Comparison of ENCODE assay signal across 8 mouse cellular contexts in the genomic region with DNA sequence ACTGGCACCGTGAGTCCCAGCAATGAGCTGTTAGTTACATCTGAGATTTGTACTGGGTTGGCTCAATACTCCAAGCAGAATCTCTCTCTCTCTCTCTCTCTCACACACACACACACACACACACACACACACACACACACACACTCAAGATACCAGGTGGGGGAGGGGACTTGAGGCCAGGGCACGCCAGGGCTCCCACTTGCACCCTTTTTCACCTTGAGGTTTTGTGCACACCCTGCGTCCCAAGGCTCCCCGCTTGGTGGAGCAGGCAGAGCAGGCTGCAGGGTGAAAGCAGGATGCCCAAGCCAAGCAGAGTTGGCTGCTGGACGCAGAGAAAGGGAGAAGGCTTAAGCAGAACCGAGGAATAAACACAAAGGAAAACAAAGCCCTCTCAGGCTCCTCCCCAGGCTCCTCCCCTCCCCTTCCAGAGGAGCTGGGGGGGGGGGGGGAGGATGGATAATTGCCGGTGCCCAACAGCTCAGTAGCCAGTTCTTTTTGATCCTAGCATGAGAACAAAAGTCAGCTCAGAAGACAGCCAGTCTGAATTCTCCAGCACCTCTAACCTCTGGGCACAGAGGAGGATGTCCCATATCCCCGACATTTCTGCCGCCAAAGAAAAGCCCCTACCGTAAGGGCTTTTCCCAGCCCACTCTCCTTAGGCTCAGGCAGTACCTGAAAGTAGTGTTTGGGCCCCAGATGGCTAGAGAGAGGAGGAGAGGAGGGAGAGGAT. TPM values are rescaled to one million over a fixed set of nuclear protein-coding genes. Genes with fewer than 3 reads are reported as not detected.
DNase-seq lines count a peak whose midpoint lies in the region; ATAC-seq and TF ChIP-seq lines count a peak whose summit lies in the region.

No protein-coding gene starts in this region.

- intact Hi-C loops in gastrocnemius, postnatal 14 days (cut with DNase I; ENCODE audit: low total_unique reads), result no loop called here

- no peaks in the 10 kb centered on the region for H3K9me3 ChIP-seq in heart, embryonic 15.5 days (replicated peaks)
- no peaks in the 10 kb centered on the region for H3K9me3 ChIP-seq in limb, embryonic 14.5 days (ENCODE audit: control insufficient read depth, low read length)

- H3K9ac ChIP-seq in heart, embryonic 15.5 days, result peak overlapping the region; percentile 40
- peak overlapping the region; percentile 60 for H3K9ac ChIP-seq in limb, embryonic 14.5 days (ENCODE audit: low read depth, low read length, severe bottlenecking)

- peak overlapping the region; percentile 55 for H3K4me2 ChIP-seq in heart, embryonic 15.5 days
- peak overlapping the region; percentile 51 for H3K4me2 ChIP-seq in limb, embryonic 14.5 days (replicated peaks; ENCODE audit: low read depth, low read length, severe bottlenecking)

- H3K4me3 ChIP-seq in heart, embryonic 15.5 days, result peak overlapping the region; percentile 33
- peak overlapping the region; percentile 28 for H3K4me3 ChIP-seq in limb, embryonic 14.5 days (replicated peaks; ENCODE audit: low read length)

- H3K27ac ChIP-seq in heart, embryonic 15.5 days, result peak overlapping the region; percentile 83
- H3K27ac ChIP-seq in limb, embryonic 14.5 days (replicated peaks; ENCODE audit: low read depth, low read length), result peak overlapping the region; percentile 82

- peak; percentile 22 for DNase-seq in gastrocnemius, postnatal 14 days
- DNase-seq in gastrocnemius, postnatal 4 days (ENCODE audit: low spot score in 2 of 2), result no peak
- DNase-seq in adrenal gland, postnatal 14 days, result peak; percentile 49
- DNase-seq in limb, embryonic 14.5 days (ENCODE audit: low spot score), result no peak
- peak; percentile 84 for DNase-seq in naive thymus-derived CD4-positive, alpha-beta T cell, adult 2 months (ENCODE audit: low read depth)
- no peak for DNase-seq in cerebellum, adult 8-10 months
- DNase-seq in right cerebral cortex, postnatal 25 days, result no peak

- no peak for TF ChIP-seq POLR2A in limb, embryonic 14.5 days (IDR thresholded peaks at IDR 0.05; ENCODE audit: borderline replicate concordance, extremely low read depth, insufficient read depth, insufficient read length)

- no peaks in the 10 kb centered on the region for H3K36me3 ChIP-seq in heart, embryonic 15.5 days
- peaks cover 3% of the 10 kb centered on the region; the same call in 1 of the 2 replicates for H3K36me3 ChIP-seq in limb, embryonic 14.5 days (ENCODE audit: control insufficient read depth, insufficient read depth, low read length)

- H3K4me1 ChIP-seq in heart, embryonic 15.5 days (replicated peaks), result peaks cover 61% of the 10 kb centered on the region
- peaks cover 22% of the 10 kb centered on the region for H3K4me1 ChIP-seq in limb, embryonic 14.5 days (ENCODE audit: control insufficient read depth, insufficient read depth, low read length)

- H3K27me3 ChIP-seq in heart, embryonic 15.5 days, result no peaks in the 10 kb centered on the region
- H3K27me3 ChIP-seq in limb, embryonic 14.5 days (ENCODE audit: control insufficient read depth, insufficient read depth, low read length), result no peaks in the 10 kb centered on the region

- WGBS in heart, embryonic 15.5 days, result 10% methylated on average over 10 of the region's 10 CpGs
- WGBS in limb, embryonic 14.5 days, result 2% methylated on average over 10 of the region's 10 CpGs

- 0 out of 2 replicates have a peak, but pooled peaks have one; percentile 50 for ATAC-seq in heart, embryonic 15.5 days (replicated peaks; ENCODE audit: insufficient number of reproducible peaks, insufficient read depth, low FRiP score, low read depth)
- peak; percentile 76 for ATAC-seq in limb, embryonic 14.5 days (ENCODE audit: low FRiP score, low read depth)

RNA-seq across cellular contexts. Expression of a gene that starts 9.5 kb away (rescaled TPM):
- total RNA-seq in gastrocnemius, postnatal 14 days (2021), result not detected
- under 1 TPM in 1 of 2 experiments, not detected in 1; 0.32 TPM for total RNA-seq in gastrocnemius, postnatal 4 days (2021)
- not detected in 2 replicates for total RNA-seq in adrenal gland, postnatal 14 days (2021)
- 0.08 and 0.24 TPM in 2 replicates for polyA plus RNA-seq in heart, embryonic 15.5 days (2015; fragmentation: Nextera tagmentation; extraction: Ambion mirVana)
- 0.05 and 0.08 TPM in 2 replicates for polyA plus RNA-seq in limb, embryonic 14.5 days (2012; rRNA removed)
- polyA plus RNA-seq in limb, embryonic 14.5 days (2014; fragmentation: Nextera tagmentation; extraction: Ambion mirVana), result 0.11 TPM in 2 replicates

RNA-seq across cellular contexts. Expression of a gene that starts 9.5 kb away (rescaled TPM):
- total RNA-seq in gastrocnemius, postnatal 14 days (2021), result 1 to 10 TPM; 1.1 to 1.6 TPM
- total RNA-seq in gastrocnemius, postnatal 4 days (2021), result 1 to 10 TPM; 2.9 to 4.3 TPM
- total RNA-seq in adrenal gland, postnatal 14 days (2021), result 12.9 and 14.6 TPM in 2 replicates
- 17.4 and 20.7 TPM in 2 replicates for polyA plus RNA-seq in heart, embryonic 15.5 days (2015; fragmentation: Nextera tagmentation; extraction: Ambion mirVana)
- 14.4 and 16.5 TPM in 2 replicates for polyA plus RNA-seq in limb, embryonic 14.5 days (2012; rRNA removed)
- polyA plus RNA-seq in limb, embryonic 14.5 days (2014; fragmentation: Nextera tagmentation; extraction: Ambion mirVana), result 17.1 and 18.4 TPM in 2 replicates

RNA-seq across cellular contexts. Expression of a gene that starts 27.9 kb away (rescaled TPM):
- not detected for total RNA-seq in gastrocnemius, postnatal 14 days (2021)
- not detected for total RNA-seq in gastrocnemius, postnatal 4 days (2021)
- not detected in 2 replicates for total RNA-seq in adrenal gland, postnatal 14 days (2021)
- 0.09 TPM in 1 of 2 replicates, not detected in the other for polyA plus RNA-seq in heart, embryonic 15.5 days (2015; fragmentation: Nextera tagmentation; extraction: Ambion mirVana)
- polyA plus RNA-seq in limb, embryonic 14.5 days (2012; rRNA removed), result 0.05 TPM in 1 of 2 replicates, not detected in the other
- 0.07 TPM in 1 of 2 replicates, not detected in the other for polyA plus RNA-seq in limb, embryonic 14.5 days (2014; fragmentation: Nextera tagmentation; extraction: Ambion mirVana)

RNA-seq across cellular contexts. Expression of a gene that starts 44.2 kb away (rescaled TPM):
- under 1 TPM; 0.27 to 0.43 TPM for total RNA-seq in gastrocnemius, postnatal 14 days (2021)
- 1 to 10 TPM; 1.3 to 1.9 TPM for total RNA-seq in gastrocnemius, postnatal 4 days (2021)
- 3.3 and 3.5 TPM in 2 replicates for total RNA-seq in adrenal gland, postnatal 14 days (2021)
- polyA plus RNA-seq in heart, embryonic 15.5 days (2015; fragmentation: Nextera tagmentation; extraction: Ambion mirVana), result 0.74 and 1.2 TPM in 2 replicates
- polyA plus RNA-seq in limb, embryonic 14.5 days (2012; rRNA removed), result 1.2 and 1.6 TPM in 2 replicates
- polyA plus RNA-seq in limb, embryonic 14.5 days (2014; fragmentation: Nextera tagmentation; extraction: Ambion mirVana), result 0.87 and 1.4 TPM in 2 replicates

RNA-seq across cellular contexts. Expression of a gene that starts 54.8 kb away (rescaled TPM):
- total RNA-seq in gastrocnemius, postnatal 14 days (2021), result 10 to 100 TPM; 33.7 to 35.1 TPM
- total RNA-seq in gastrocnemius, postnatal 4 days (2021), result 10 to 100 TPM; 30.0 to 34.3 TPM
- total RNA-seq in adrenal gland, postnatal 14 days (2021), result 151 and 169 TPM in 2 replicates
- 97.5 and 103 TPM in 2 replicates for polyA plus RNA-seq in heart, embryonic 15.5 days (2015; fragmentation: Nextera tagmentation; extraction: Ambion mirVana)
- 71.3 and 79.9 TPM in 2 replicates for polyA plus RNA-seq in limb, embryonic 14.5 days (2012; rRNA removed)
- 132 and 134 TPM in 2 replicates for polyA plus RNA-seq in limb, embryonic 14.5 days (2014; fragmentation: Nextera tagmentation; extraction: Ambion mirVana)

Comparison
In these comparisons a context has a peak if more than half of its experiments do, and no peak if none do; other contexts are left out.
1. DNase-seq: peak in gastrocnemius, postnatal 14 days (single experiment), adrenal gland, postnatal 14 days (single experiment) and naive thymus-derived CD4-positive, alpha-beta T cell, adult 2 months (single experiment); none in gastrocnemius, postnatal 4 days (0 of 2), limb, embryonic 14.5 days (single experiment), cerebellum, adult 8-10 months (single experiment) and right cerebral cortex, postnatal 25 days (single experiment).